Mouse (Mus musculus): ENCODE results near the gene Gm4301.
"Not testable (repeated sequence)": the region's sequence is repeated elsewhere in the genome, so short reads cannot be mapped to it uniquely, and the experiment has no call there.

Gene Gm4301

GRCm38 (mm10) chr10:100335376-100335775 is at the start of gene Gm4301:
Gm4301 (plus strand) TSS chr10:100335676.
- not testable (repeated sequence) for DNase-seq (ENCODE audit: low spot score in 2 of 2)

GRCm38 (mm10) chr10:100296105-100296504 is 39.4 kb upstream of the Gm4301 start:
- no peak for DNase-seq (ENCODE audit: low spot score in 2 of 2)

GRCm38 (mm10) chr10:100300106-100300505 is 35.4 kb upstream of the Gm4301 start:
- DNase-seq (ENCODE audit: low spot score in 2 of 2): not testable (repeated sequence)

GRCm38 (mm10) chr10:100340536-100340935 is 5.1 kb downstream of the Gm4301 start, which contains the start of gene Gm4302:
Gm4302 (plus strand) TSS chr10:100340836.
- not testable (repeated sequence) for DNase-seq (ENCODE audit: low spot score in 2 of 2)

- DNase-seq (ENCODE audit: low spot score in 2 of 2): not testable (repeated sequence)
Measured at GRCm38 (mm10) chr10:100345672-100346071, 10.2 kb downstream of the Gm4301 start, which contains the start of gene Gm4303. Gm4303 (plus strand) TSS chr10:100345972.

DNA sequence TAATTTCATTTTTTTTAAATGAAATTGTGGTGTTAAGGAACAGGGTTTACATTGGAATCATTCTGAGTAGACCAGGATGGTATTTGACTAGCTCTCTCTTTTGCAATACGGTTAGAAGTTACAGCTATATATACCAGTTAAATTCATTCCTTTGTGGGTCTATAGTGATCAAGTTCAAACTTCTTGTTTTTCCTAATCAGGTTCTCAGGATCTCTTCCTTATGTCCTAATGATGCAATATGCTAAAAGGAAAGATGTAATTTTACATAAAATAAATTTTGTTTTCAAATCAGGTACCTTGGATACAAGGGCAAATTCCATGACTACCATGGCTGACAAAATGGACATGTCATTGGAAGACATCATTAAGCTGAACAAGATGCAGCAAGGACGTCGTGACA is 15.3 kb downstream of the Gm4301 start, which contains the start of gene Gm4305:
Gene Gm4305, plus strand, starts transcription at position 301 of the 400 bp plus-strand sequence.
- DNase-seq (ENCODE audit: low spot score in 2 of 2): not testable (repeated sequence)

- peak; percentile 4 to 6 for DNase-seq (ENCODE audit: low spot score in 2 of 2)
Measured at GRCm38 (mm10) chr10:100356841-100357240, 21.4 kb downstream of the Gm4301 start.

GRCm38 (mm10) chr10:100361038-100361437 is 25.6 kb downstream of the Gm4301 start, which contains the start of gene Gm4307:
Gm4307 (plus strand) TSS chr10:100361338.
- not testable (repeated sequence) for DNase-seq (ENCODE audit: low spot score in 2 of 2)

DNA sequence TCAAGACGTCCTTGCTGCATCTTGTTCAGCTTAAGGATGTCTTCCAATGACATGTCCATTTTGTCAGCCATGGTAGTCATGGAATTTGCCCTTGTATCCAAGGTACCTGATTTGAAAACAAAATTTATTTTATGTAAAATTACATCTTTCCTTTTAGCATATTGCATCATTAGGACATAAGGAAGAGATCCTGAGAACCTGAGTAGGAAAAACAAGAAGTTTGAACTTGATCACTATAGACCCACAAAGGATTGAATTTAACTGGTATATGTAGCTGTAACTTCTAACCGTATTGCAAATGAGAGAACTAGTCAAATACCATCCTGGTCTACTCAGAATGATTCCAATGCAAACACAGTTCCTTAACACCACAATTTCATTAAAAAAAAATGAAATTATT is 47.0 kb downstream of the Gm4301 start, which contains the start of gene Gm4312:
Gene Gm4312, minus strand, starts transcription at position 101 of the 400 bp plus-strand sequence.
- not testable (repeated sequence) for DNase-seq (ENCODE audit: low spot score in 2 of 2)

All from spleen, postnatal 36 days (tissue).